Mouse (Mus musculus): Measurements from ENCODE around the gene Tmem204. TPM values are rescaled to one million over a fixed set of nuclear protein-coding genes. Genes with fewer than 3 reads are reported as not detected.
A peak's percentile ranks its signal among the peaks of the same experiment; 100 is the strongest.

Gene Tmem204
- polyA plus RNA-seq, 1 experiment: 340 TPM

DNA sequence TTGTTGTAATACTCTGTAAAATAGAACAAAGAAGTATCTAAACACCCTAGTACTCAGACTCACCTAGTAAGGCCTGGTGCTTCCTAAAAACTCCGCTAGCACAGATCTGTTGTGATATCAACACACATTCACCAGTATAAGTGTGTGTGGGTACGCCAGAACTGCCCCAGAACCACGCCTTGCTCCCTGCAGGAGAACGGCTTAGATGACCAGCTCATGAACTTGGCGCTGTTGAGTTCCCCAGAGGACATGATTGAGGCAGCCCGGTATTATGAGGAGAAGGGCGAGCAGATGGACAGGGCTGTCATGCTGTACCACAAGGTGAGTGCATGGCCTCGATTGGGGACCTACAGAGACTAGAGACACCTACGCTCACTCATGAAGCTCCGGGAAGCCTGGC is 7.1 kb upstream of the Tmem204 start:
- Histone ChIP-seq H3K4me1 (ENCODE audit: control insufficient read depth, insufficient read depth, low read length) (no peaks in the 10 kb centered on the region), H3K4me3 (replicated peaks; ENCODE audit: extremely low read depth, low read depth, low read length) (no peak overlapping the region)
- no peak for TF ChIP-seq CTCF (IDR thresholded peaks at IDR 0.05; ENCODE audit: insufficient read depth, low read length)
- no peak for DNase-seq
- 91% methylated on average over 10 of the region's 10 CpGs for WGBS

DNA sequence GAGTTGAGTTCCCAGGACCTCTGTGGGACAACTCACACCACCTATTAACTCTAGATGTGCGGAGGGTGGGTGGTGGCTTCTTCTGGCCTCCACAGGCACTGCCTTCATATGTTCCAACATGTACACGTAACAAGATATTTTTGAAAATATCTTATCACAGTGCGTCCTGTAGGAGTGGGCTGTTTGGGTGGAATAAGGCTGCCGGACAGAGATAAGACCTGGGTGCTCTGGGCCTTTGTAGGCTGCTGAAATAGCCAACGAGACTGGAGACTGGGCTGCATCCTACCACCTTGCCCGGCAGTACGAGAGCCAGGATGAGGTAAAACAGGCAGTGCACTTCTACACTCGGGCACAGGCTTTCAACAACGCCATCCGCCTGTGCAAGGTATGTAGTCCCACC is 5.8 kb upstream of the Tmem204 start:
- Histone ChIP-seq H3K4me3 (replicated peaks; ENCODE audit: extremely low read depth, low read depth, low read length) (no peak overlapping the region), H3K4me1 (ENCODE audit: control insufficient read depth, insufficient read depth, low read length) (no peaks in the 10 kb centered on the region; the same call in 1 of the 2 replicates)
- TF ChIP-seq CTCF (IDR thresholded peaks at IDR 0.05; ENCODE audit: insufficient read depth, low read length) (no peak), POLR2A (IDR thresholded peaks at IDR 0.05; ENCODE audit: borderline replicate concordance, extremely low read depth, low read depth, low read length) (no peak)
- 91% methylated on average over 10 of the region's 10 CpGs for WGBS
- DNase-seq: no peak

DNA sequence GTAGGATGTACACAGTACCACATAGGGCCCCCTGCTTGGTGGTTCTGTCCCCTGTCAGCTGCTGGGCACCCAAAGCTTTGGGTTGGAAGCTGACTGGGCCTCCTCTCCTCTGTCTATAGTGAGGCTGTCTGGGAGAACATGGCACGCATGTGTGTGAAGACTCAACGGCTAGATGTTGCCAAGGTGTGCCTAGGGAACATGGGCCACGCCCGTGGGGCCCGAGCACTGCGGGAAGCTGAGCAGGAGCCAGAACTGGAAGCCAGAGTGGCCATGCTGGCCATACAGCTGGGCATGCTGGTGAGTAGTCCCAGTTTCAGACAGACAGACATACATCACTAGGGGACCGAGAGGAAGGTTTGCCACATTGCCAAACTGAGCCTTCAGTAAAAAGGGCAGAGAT is 3.3 kb upstream of the Tmem204 start:
- WGBS: 82% methylated on average over 7 of the region's 7 CpGs
- DNase-seq: no peak
- no peak for TF ChIP-seq POLR2A (IDR thresholded peaks at IDR 0.05; ENCODE audit: borderline replicate concordance, extremely low read depth, low read depth, low read length)
- TF ChIP-seq CTCF (IDR thresholded peaks at IDR 0.05; ENCODE audit: insufficient read depth, low read length): no peak
- Histone ChIP-seq H3K4me3 (replicated peaks; ENCODE audit: extremely low read depth, low read depth, low read length) (no peak overlapping the region), H3K4me1 (ENCODE audit: control insufficient read depth, insufficient read depth, low read length) (peaks cover 12% of the 10 kb centered on the region)

DNA sequence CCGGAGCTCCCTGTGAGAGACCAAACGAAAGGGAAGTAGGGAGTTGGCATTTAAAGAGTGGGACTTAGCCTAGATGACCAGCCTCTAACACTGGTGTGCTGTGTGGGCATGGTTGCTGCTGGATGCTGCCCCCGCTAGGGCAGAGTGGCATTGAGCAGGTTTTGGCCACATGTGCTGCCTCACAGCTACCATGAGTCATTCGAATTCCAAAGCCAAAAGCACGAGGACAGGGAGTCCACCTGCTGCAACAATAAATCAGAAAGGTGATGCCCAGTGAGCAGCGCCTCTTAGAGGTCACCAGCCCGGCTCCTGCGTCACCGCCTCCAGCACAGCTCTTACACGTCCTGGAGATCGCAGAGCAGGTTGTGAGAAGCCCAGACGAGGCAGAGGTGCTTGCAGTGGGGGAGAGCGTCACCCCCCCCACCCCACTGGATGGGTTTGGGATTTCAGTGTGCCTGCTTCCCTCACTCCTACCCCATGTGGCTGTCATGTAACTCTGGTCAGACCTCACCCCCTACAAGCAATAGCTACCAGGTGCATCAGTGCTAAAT is 1.5 kb upstream of the Tmem204 start:
- no peak for TF ChIP-seq POLR2A (IDR thresholded peaks at IDR 0.05; ENCODE audit: borderline replicate concordance, extremely low read depth, low read depth, low read length)
- TF ChIP-seq CTCF (IDR thresholded peaks at IDR 0.05; ENCODE audit: insufficient read depth, low read length): no peak
- Histone ChIP-seq H3K4me1 (ENCODE audit: control insufficient read depth, insufficient read depth, low read length) (peaks cover 13% of the 10 kb centered on the region), H3K4me3 (replicated peaks; ENCODE audit: extremely low read depth, low read depth, low read length) (no peak overlapping the region)
- no peak for DNase-seq
- 82% methylated on average over 13 of the region's 13 CpGs for WGBS

DNA sequence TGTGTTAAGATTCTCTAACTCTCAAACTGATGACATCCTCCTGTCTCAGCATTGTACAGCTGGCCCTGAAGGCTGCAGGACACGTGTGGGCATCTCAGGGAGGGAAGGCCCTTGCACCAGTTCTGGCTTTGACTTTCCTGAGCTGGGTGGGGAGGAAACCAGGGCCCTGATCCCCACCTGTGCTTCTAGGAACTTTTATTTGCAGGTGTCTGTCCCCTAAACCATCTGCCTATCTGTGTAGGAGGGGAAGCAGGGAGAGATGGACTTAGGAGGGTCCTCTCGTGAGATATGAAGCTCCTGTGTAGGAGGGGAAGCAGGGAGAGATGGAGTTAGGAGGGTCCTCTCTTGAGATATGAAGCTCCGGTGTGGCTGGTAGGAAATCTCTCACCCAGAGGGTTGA is 504 bp downstream of the Tmem204 start:
- WGBS: 42% methylated on average over 3 of the region's 3 CpGs
- H3K4me3 ChIP-seq (replicated peaks; ENCODE audit: extremely low read depth, low read depth, low read length): no peak overlapping the region
- peaks cover 13% of the 10 kb centered on the region for H3K4me1 ChIP-seq (ENCODE audit: control insufficient read depth, insufficient read depth, low read length)
- no peak for DNase-seq
- TF ChIP-seq CTCF (IDR thresholded peaks at IDR 0.05; ENCODE audit: insufficient read depth, low read length): no peak
- TF ChIP-seq POLR2A (IDR thresholded peaks at IDR 0.05; ENCODE audit: borderline replicate concordance, extremely low read depth, low read depth, low read length): no peak

DNA sequence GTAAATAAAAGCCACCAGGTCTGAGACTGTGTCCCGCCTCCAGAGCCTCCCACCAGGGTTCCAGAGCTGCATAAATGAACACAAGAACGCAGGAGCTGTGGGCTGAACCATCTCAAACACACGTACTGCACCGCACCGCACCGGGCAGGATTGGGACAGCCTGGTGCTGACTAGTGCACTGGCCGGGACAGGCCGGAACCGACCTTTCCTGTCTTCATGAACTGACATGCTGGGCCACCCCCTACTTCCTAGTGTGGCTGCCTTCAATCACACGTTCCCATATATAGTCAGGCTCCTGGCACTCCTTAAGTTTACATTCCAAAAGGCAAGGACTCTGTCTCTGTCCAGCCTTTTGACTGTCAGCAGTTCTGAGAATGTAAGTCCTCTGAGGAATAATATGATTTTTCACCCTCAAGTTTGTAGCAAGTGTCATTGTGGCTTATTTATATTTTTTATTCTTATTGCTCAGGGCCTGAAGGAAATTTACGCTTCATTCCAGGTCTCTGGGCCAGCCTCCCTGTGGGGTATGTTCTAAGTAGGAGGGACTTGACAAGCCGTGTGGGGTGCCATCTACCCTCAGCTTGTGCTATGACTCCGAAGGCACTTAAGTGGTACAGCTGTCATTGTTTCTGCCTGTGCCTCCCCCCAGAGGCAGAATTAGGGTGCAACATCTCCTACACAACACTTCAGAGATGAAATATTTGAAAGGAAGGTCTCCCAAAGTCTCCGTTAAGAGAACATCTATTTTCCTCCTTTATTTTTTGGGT is 1.1 kb downstream of the Tmem204 start:
- 24% methylated on average over 14 of the region's 14 CpGs for WGBS
- Histone ChIP-seq H3K4me1 (ENCODE audit: control insufficient read depth, insufficient read depth, low read length) (peaks cover 13% of the 10 kb centered on the region), H3K4me3 (replicated peaks; ENCODE audit: extremely low read depth, low read depth, low read length) (peak overlapping the region; percentile 44)
- TF ChIP-seq POLR2A (IDR thresholded peaks at IDR 0.05; ENCODE audit: borderline replicate concordance, extremely low read depth, low read depth, low read length) (peak; percentile 91; the same call in 1 of the 2 replicates), CTCF (IDR thresholded peaks at IDR 0.05; ENCODE audit: insufficient read depth, low read length) (peak; percentile 36)
- DNase-seq: no peak

DNA sequence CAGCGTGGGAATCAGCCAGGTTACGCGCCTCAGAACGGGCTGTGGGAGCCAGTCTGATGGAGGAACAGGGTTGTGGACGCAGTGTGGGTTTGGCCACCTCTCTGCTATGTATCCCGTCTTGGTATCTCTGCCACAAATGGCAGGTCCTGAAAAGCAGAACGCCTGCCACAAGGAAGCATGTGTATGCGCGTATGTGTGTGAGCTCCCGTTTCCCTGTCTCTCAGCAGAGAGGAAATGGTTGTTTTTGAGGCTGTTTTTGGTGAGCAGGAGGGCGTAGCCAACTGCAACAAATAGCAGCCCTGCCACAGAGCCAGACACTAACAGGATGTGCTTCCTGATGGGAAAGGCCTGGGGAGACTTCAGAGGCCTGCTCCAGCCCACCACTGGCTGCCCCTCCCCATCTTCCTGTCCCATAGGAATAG is 2.4 kb downstream of the Tmem204 start:
- WGBS: 35% methylated on average over 11 of the region's 11 CpGs
- H3K4me3 ChIP-seq (replicated peaks; ENCODE audit: extremely low read depth, low read depth, low read length): peak overlapping the region; percentile 94
- peaks cover 16% of the 10 kb centered on the region for H3K4me1 ChIP-seq (ENCODE audit: control insufficient read depth, insufficient read depth, low read length)
- peak; percentile 68 for DNase-seq
- TF ChIP-seq CTCF (IDR thresholded peaks at IDR 0.05; ENCODE audit: insufficient read depth, low read length): no peak
- peak; percentile 99 for TF ChIP-seq POLR2A (IDR thresholded peaks at IDR 0.05; ENCODE audit: borderline replicate concordance, extremely low read depth, low read depth, low read length)

DNA sequence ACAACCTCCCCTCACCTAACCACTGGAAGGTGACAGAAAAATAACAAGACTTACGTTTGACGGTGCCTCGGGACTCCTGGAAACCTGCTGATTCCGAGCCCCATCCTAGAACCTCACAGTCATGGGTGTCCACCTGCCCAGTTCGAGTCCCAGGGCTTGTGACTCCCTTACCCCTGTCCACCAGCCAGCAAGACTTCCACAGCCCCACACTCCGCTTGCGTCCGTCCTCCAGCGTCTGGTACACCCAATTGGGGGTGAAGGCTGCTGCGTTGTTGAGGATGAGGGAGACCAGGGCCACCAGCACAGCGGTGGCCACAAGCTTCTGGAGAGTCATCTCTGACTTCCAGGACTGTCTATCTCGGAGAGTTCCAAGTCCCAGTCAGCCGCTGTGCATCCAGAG is 3.2 kb downstream of the Tmem204 start:
- no peak for DNase-seq
- Histone ChIP-seq H3K4me1 (ENCODE audit: control insufficient read depth, insufficient read depth, low read length) (peaks cover 16% of the 10 kb centered on the region), H3K4me3 (replicated peaks; ENCODE audit: extremely low read depth, low read depth, low read length) (peak overlapping the region; percentile 94)
- WGBS: 48% methylated on average over 13 of the region's 13 CpGs
- no peak for TF ChIP-seq CTCF (IDR thresholded peaks at IDR 0.05; ENCODE audit: insufficient read depth, low read length)
- no peak for TF ChIP-seq POLR2A (IDR thresholded peaks at IDR 0.05; ENCODE audit: borderline replicate concordance, extremely low read depth, low read depth, low read length)

DNA sequence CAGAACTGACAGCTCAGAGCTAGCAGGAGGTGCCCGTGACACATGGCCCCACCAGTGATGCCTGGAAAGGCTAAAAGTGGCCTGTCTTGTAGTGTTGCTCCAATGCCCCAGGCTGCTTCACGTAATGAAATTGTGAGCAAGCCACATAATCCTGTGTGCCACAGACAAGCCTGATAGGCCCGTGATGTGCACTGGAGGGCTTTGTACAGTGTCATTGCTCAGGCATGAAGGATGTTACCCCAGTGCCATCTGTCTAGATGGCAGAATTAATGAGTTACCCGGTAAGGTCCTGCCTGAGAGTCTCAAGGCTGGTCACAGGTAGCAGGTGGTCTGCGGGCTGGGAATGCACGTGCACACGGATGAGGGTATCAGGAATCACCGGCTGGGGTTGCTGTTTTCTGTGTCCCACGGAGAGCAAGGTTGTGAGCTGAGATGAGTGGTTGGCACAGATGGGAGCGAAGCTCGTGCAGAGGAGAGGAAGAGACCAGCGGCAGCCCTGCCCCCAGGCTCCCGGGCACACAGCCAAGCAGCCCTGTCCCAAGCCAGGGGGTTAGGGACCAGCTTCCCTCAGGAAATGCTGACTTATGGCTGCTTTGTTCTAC is 5.5 kb downstream of the Tmem204 start:
- TF ChIP-seq POLR2A (IDR thresholded peaks at IDR 0.05; ENCODE audit: borderline replicate concordance, extremely low read depth, low read depth, low read length): peak; percentile 46; the same call in 1 of the 2 replicates
- no peak for TF ChIP-seq CTCF (IDR thresholded peaks at IDR 0.05; ENCODE audit: insufficient read depth, low read length)

More for the DNA sequence above, 5.5 kb downstream of the Tmem204 start:
- H3K4me1 ChIP-seq (ENCODE audit: control insufficient read depth, insufficient read depth, low read length): peaks cover 7% of the 10 kb centered on the region
- peak overlapping the region; percentile 94 for H3K4me3 ChIP-seq (replicated peaks; ENCODE audit: extremely low read depth, low read depth, low read length)
- DNase-seq: peak; percentile 66
- 29% methylated on average over 13 of the region's 13 CpGs for WGBS
